Mouse (Mus musculus): Measurements from ENCODE around the gene B4galt3. TPM values are rescaled to one million over a fixed set of nuclear protein-coding genes. Genes with fewer than 3 reads are reported as not detected.

The B4galt3 gene
- polyA plus RNA-seq (2014; fragmentation: Nextera tagmentation; extraction: Ambion mirVana): 59.1 and 66.3 TPM in 2 replicates

DNA sequence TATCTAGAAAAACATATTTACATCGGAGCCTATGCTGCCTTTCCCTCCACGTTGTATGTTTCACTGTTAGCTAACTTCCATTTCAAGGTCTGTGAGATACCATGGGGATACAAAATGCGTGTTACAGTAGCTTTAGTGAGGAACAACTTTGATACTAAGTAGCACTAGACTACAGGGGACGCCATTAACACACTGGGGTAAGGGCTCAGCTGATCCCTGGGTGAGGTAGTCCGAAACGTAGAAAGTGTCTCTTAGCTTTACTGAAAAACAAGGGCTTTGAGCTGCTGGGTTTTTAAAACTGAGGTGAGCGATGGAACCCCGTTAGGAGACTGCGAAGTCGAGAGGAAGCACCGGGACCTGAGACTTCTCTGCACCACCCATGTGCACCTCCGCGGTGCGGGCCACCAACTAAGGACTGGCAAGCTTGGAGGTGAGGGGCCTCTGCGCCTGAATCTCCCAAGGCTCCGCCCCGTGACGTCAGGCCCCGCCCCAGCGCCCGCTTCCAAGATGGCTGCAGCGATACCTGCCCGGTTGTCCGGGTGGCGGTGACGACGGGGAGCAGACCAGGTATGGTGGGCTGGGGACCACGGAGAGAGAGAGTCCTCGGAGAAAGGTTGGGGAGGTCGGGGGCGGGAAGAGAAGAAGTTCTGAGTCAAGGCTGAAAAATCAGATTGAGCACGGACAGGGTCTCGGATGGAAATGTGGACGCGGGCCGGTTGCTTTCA lies at the start of gene B4galt3:
TSS of gene B4galt3 (plus strand) at position 481 of the 725 bp plus-strand sequence.
- H3K4me1 ChIP-seq (replicated peaks; ENCODE audit: control insufficient read depth, insufficient read depth, low read length): no peaks in the 10 kb centered on the region; the same call in 1 of the 2 replicates
- DNase-seq (ENCODE audit: low spot score) (peak; percentile 95), ATAC-seq (ENCODE audit: low FRiP score) (peak; percentile 96)
- peak within 1 kb of the TSS; percentile 97 for H3K4me2 ChIP-seq (replicated peaks; ENCODE audit: low read depth, low read length)
- 2% methylated on average over 36 of the region's 36 CpGs for WGBS
- H3K9ac ChIP-seq (ENCODE audit: low read depth, low read length): peak within 1 kb of the TSS; percentile 84
- peaks cover 5% of the 10 kb centered on the region; the same call in 1 of the 2 replicates for H3K36me3 ChIP-seq (ENCODE audit: control insufficient read depth, insufficient read depth, low read length)
- no peak within 1 kb of the TSS for H3K27ac ChIP-seq (ENCODE audit: low read depth, low read length)
- peak within 1 kb of the TSS; percentile 89 for H3K4me3 ChIP-seq (ENCODE audit: low read depth, low read length)
- H3K9me3 ChIP-seq (ENCODE audit: control insufficient read depth, low read length): no peaks in the 10 kb centered on the region
- no peaks in the 10 kb centered on the region for H3K27me3 ChIP-seq (ENCODE audit: control insufficient read depth, insufficient read depth, low read length)

DNA sequence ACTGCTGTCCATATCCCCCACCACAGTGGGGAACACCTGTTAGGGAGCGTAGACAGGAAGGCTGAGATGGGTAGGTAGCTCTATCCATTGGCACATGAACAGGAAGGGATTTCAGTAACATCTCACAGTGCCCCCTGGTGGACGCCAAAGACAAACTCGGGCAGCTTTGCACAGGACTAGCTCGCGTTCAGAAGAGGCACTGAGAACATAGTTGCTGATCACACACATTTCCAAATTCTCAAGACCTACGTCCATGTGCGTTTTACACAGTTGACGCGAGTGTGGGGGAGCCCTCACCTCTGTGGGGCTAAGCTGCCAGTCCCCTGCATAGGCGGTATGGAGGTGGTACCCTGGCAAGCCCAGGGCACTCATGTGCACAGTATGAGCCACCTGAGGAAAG lies 49.3 kb upstream of the B4galt3 start:
- WGBS: 12% methylated on average over 10 of the region's 10 CpGs

DNA sequence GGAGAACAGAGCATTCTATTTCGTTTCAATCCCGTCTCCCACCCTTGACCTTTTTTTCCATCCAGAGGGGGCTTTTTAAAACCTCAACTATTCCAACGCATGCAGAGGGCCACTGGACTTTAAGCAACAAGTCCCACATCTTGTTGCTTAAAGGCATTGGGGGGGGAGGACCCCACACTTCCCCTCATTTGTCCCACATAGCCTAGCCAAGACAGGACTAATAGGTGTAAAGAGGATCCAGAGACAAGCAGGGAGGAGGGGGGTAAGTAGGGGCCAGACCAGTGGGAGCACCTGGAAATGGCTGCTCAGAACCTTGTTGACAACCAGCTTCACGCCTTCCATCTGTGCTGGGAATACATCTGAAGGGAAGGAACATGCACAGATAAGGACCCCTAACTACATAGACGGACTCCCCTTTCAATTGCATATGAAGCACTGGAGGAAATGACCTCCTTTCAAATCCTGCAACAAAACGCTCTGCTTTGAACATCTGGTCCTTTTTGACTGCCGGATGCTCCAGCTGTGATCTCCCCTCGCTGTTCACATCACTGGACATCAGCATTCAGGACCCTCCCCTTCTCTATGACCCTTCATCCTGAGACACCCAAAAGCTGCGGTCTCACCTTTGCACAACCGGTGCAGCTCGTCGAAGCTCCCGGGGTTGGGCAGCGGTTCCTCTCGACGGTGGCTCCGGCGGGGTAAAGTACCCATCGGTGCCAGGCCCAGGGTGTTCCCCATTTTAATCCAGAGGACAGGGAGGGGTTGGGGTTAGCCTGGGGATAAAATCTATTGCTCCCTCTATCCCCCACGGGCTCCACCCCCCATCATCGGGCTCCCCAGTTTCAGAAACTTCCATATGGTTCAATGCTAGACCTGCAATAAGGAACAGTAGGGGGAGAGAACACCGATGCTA lies 48.6 kb upstream of the B4galt3 start:
- DNase-seq (ENCODE audit: low spot score): peak; percentile 31
- no peaks in the 10 kb centered on the region for H3K36me3 ChIP-seq (ENCODE audit: control insufficient read depth, insufficient read depth, low read length)
- H3K9ac ChIP-seq (ENCODE audit: low read depth, low read length): peak overlapping the region; percentile 52
- H3K27me3 ChIP-seq (ENCODE audit: control insufficient read depth, insufficient read depth, low read length): no peaks in the 10 kb centered on the region
- H3K4me3 ChIP-seq (ENCODE audit: low read depth, low read length): peak overlapping the region; percentile 43
- H3K27ac ChIP-seq (ENCODE audit: low read depth, low read length): no peak overlapping the region
- peaks cover 7% of the 10 kb centered on the region; the same call in 1 of the 2 replicates for H3K4me1 ChIP-seq (replicated peaks; ENCODE audit: control insufficient read depth, insufficient read depth, low read length)
- peak overlapping the region; percentile 58 for H3K4me2 ChIP-seq (replicated peaks; ENCODE audit: low read depth, low read length)
- H3K9me3 ChIP-seq (ENCODE audit: control insufficient read depth, low read length): no peaks in the 10 kb centered on the region
- ATAC-seq (ENCODE audit: low FRiP score): peak; percentile 6; the same call in 1 of the 2 replicates
- WGBS: 7% methylated on average over 22 of the region's 22 CpGs

More for the DNA sequence above, 49.3 kb upstream of the B4galt3 start:
- Histone ChIP-seq H3K4me2 (replicated peaks; ENCODE audit: low read depth, low read length) (peak overlapping the region; percentile 58; the same call in 1 of the 2 replicates), H3K36me3 (ENCODE audit: control insufficient read depth, insufficient read depth, low read length) (no peaks in the 10 kb centered on the region), H3K9ac (ENCODE audit: low read depth, low read length) (no peak overlapping the region), H3K27ac (ENCODE audit: low read depth, low read length) (no peak overlapping the region), H3K4me3 (ENCODE audit: low read depth, low read length) (no peak overlapping the region), H3K27me3 (ENCODE audit: control insufficient read depth, insufficient read depth, low read length) (no peaks in the 10 kb centered on the region), H3K4me1 (replicated peaks; ENCODE audit: control insufficient read depth, insufficient read depth, low read length) (peaks cover 7% of the 10 kb centered on the region; the same call in 1 of the 2 replicates), H3K9me3 (ENCODE audit: control insufficient read depth, low read length) (no peaks in the 10 kb centered on the region)
- ATAC-seq (ENCODE audit: low FRiP score) (peak; percentile 30; the same call in 1 of the 2 replicates), DNase-seq (ENCODE audit: low spot score) (peak; percentile 91)

GRCm38 (mm10) chr1:171222238-171223155 lies 47.6 kb upstream of the B4galt3 start, which contains the start of gene Tomm40l:
Gene Tomm40l, minus strand, starts transcription at chr1:171222514.
- Histone ChIP-seq H3K4me1 (replicated peaks; ENCODE audit: control insufficient read depth, insufficient read depth, low read length) (peaks cover 7% of the 10 kb centered on the region; the same call in 1 of the 2 replicates), H3K27me3 (ENCODE audit: control insufficient read depth, insufficient read depth, low read length) (no peaks in the 10 kb centered on the region), H3K36me3 (ENCODE audit: control insufficient read depth, insufficient read depth, low read length) (no peaks in the 10 kb centered on the region), H3K9ac (ENCODE audit: low read depth, low read length) (peak within 1 kb of the TSS; percentile 52), H3K27ac (ENCODE audit: low read depth, low read length) (peak within 1 kb of the TSS; percentile 37; the same call in 1 of the 2 replicates), H3K4me3 (ENCODE audit: low read depth, low read length) (peak within 1 kb of the TSS; percentile 43), H3K4me2 (replicated peaks; ENCODE audit: low read depth, low read length) (peak within 1 kb of the TSS; percentile 58), H3K9me3 (ENCODE audit: control insufficient read depth, low read length) (no peaks in the 10 kb centered on the region)
- DNase-seq (ENCODE audit: low spot score) (peak; percentile 89), ATAC-seq (ENCODE audit: low FRiP score) (peak; percentile 98)
- WGBS: 2% methylated on average over 28 of the region's 28 CpGs

- Histone ChIP-seq H3K4me2 (replicated peaks; ENCODE audit: low read depth, low read length) (no peak overlapping the region), H3K36me3 (ENCODE audit: control insufficient read depth, insufficient read depth, low read length) (no peaks in the 10 kb centered on the region), H3K27me3 (ENCODE audit: control insufficient read depth, insufficient read depth, low read length) (no peaks in the 10 kb centered on the region), H3K27ac (ENCODE audit: low read depth, low read length) (0 out of 2 replicates have a peak overlapping the region, but pooled peaks have one; percentile 37), H3K9me3 (ENCODE audit: control insufficient read depth, low read length) (no peaks in the 10 kb centered on the region), H3K4me1 (replicated peaks; ENCODE audit: control insufficient read depth, insufficient read depth, low read length) (peaks cover 7% of the 10 kb centered on the region; the same call in 1 of the 2 replicates), H3K4me3 (ENCODE audit: low read depth, low read length) (no peak overlapping the region), H3K9ac (ENCODE audit: low read depth, low read length) (no peak overlapping the region)
- 82% methylated on average over 6 of the region's 6 CpGs for WGBS
- DNase-seq (ENCODE audit: low spot score) (no peak), ATAC-seq (ENCODE audit: low FRiP score) (no peak)
Measured at GRCm38 (mm10) chr1:171223168-171223567, 47.0 kb upstream of the B4galt3 start.

GRCm38 (mm10) chr1:171223796-171224195 lies 46.3 kb upstream of the B4galt3 start:
- Histone ChIP-seq H3K27ac (ENCODE audit: low read depth, low read length) (no peak overlapping the region), H3K4me2 (replicated peaks; ENCODE audit: low read depth, low read length) (no peak overlapping the region), H3K9me3 (ENCODE audit: control insufficient read depth, low read length) (no peaks in the 10 kb centered on the region), H3K27me3 (ENCODE audit: control insufficient read depth, insufficient read depth, low read length) (no peaks in the 10 kb centered on the region), H3K9ac (ENCODE audit: low read depth, low read length) (no peak overlapping the region), H3K36me3 (ENCODE audit: control insufficient read depth, insufficient read depth, low read length) (no peaks in the 10 kb centered on the region), H3K4me1 (replicated peaks; ENCODE audit: control insufficient read depth, insufficient read depth, low read length) (peaks cover 7% of the 10 kb centered on the region; the same call in 1 of the 2 replicates), H3K4me3 (ENCODE audit: low read depth, low read length) (no peak overlapping the region)
- ATAC-seq (ENCODE audit: low FRiP score) (no peak), DNase-seq (ENCODE audit: low spot score) (no peak)
- 85% methylated on average over 2 of the region's 2 CpGs for WGBS

GRCm38 (mm10) chr1:171224857-171225256 lies 45.3 kb upstream of the B4galt3 start, which contains the start of gene Apoa2:
Gene Apoa2, plus strand, starts transcription at chr1:171225054.
- no peak within 1 kb of the TSS for H3K27ac ChIP-seq (ENCODE audit: low read depth, low read length)
- no peaks in the 10 kb centered on the region for H3K27me3 ChIP-seq (ENCODE audit: control insufficient read depth, insufficient read depth, low read length)
- no peak for DNase-seq (ENCODE audit: low spot score)
- ATAC-seq (ENCODE audit: low FRiP score): no peak
- H3K9me3 ChIP-seq (ENCODE audit: control insufficient read depth, low read length): no peaks in the 10 kb centered on the region
- H3K4me2 ChIP-seq (replicated peaks; ENCODE audit: low read depth, low read length): no peak within 1 kb of the TSS
- no peak within 1 kb of the TSS for H3K4me3 ChIP-seq (ENCODE audit: low read depth, low read length)
- no peaks in the 10 kb centered on the region for H3K36me3 ChIP-seq (ENCODE audit: control insufficient read depth, insufficient read depth, low read length)
- 84% methylated on average over 5 of the region's 5 CpGs for WGBS
- H3K4me1 ChIP-seq (replicated peaks; ENCODE audit: control insufficient read depth, insufficient read depth, low read length): peaks cover 7% of the 10 kb centered on the region; the same call in 1 of the 2 replicates
- no peak within 1 kb of the TSS for H3K9ac ChIP-seq (ENCODE audit: low read depth, low read length)
